Mouse (Mus musculus): Measurements from ENCODE around the gene Stox2.
"Not testable (repeated sequence)": the region's sequence is repeated elsewhere in the genome, so short reads cannot be mapped to it uniquely, and the experiment has no call there.

Gene Stox2

DNA sequence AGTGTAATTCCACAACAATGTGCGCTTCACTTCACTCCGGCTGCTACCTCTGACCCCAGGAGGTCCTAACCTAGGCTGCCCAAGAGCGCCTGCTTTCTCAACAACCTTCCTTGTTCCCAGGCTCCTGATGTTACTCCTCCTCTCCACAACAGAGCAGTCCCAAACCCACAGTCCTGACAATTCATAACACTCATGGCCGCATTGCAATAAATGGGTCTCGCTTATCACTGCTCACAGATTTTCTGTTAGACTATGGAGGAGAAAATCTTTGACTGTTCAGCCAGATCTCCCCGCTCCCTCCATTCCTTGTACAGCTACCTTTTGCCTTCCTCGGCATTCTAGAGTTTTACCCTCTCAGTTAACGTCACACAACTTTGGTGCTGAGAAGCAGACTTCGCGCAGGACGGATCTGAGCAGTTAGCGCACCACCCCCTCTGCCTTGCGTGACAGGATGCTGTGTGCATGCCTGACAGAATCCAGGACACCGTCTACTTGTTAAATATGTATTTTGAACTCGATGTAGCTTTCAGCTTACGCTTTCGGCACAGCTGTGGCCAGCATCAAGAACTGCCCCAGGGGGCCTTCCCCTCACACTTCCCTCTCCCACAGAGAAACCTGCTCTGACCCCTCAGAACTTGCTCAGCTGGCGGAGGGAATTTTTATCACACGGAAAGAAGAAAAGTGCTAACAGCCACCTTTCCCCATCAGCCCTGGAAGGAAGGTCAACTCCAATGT is at the start of gene Stox2:
Gene Stox2 (minus strand): TSS at position 51 of the 735 bp plus-strand sequence.
- in situ Hi-C loops (cut with MboI; ENCODE audit: low sequenced_read_pairs), result no loop called here

DNA sequence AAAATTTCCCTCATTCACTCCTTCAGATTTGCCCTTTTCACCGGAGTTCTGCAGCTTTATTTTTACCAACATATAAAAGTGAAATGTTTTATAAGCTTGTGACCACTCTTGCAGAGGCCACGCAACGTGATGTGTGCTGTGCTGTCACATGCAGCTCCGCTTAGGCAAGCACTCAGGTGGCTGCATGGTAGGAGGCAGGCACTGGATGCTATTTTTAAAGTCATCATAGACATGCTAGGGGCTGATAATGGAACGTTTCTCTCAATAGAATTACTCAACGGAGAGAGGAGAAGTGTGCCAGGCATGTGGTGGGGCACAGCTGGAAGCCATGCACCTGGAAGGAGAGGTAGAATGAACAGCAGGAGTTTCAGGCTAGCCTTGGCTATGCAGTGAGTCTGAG is 49.3 kb upstream of the Stox2 start:
- in situ Hi-C loops (cut with MboI; ENCODE audit: low sequenced_read_pairs), result no loop called here

DNA sequence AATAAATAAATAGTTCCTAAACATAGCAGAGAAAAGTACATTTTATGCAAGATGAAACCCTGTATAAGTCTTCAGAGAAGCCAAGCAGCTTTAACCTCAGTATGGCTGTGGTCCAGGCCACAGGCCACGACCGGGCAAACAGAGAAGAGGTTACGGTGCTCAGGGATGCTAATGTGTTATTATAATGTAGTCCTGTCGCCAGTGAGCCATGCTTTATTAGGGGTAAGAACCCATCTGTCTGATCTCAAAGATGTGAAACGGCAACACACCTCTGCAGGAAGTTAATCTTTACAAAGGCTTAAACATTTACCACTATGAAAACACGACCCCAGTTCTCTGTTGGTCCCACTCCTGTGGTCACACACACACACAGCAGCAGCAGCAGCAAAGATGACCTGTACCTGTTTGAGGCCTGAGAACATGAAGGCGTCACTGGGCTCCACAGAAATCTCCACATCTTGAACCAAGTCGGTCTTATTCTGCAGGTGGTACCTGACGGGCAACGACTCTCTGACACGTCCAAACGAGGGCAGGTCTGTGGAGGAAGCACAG is 48.5 kb upstream of the Stox2 start:
- in situ Hi-C loops (cut with MboI; ENCODE audit: low sequenced_read_pairs), result no loop called here

- in situ Hi-C loops (cut with MboI; ENCODE audit: low sequenced_read_pairs), result no loop called here
These were observed 46.9 kb upstream of the Stox2 start for GRCm38 (mm10) chr8:47493106-47493505.

GRCm38 (mm10) chr8:47487231-47487630 is 41.1 kb upstream of the Stox2 start:
- in situ Hi-C loops (cut with MboI; ENCODE audit: low sequenced_read_pairs), result no loop called here

- in situ Hi-C loops (cut with MboI; ENCODE audit: low sequenced_read_pairs), result no loop called here
These were observed 36.4 kb upstream of the Stox2 start for GRCm38 (mm10) chr8:47482354-47483071.

DNA sequence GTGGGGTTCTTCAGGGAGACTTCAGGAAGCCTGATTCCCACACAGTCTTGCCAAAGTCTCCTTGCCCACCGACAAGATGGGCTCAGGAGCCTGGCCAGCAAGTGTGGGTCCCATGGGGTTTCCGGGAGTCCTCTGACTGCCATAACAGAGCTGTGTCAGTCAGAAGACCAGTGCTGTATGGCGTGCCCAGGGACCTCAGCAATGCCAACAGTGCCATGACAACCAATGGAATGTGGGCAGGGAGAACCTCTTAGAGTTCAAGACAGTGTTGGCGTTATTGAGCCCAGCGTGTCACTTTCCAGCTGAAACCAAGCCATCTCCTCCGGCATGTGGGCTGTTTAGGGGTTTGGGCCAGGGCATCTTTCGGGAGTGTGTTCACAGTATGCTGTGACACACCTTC is 33.9 kb upstream of the Stox2 start:
- in situ Hi-C loops (cut with MboI; ENCODE audit: low sequenced_read_pairs), result no loop called here

DNA sequence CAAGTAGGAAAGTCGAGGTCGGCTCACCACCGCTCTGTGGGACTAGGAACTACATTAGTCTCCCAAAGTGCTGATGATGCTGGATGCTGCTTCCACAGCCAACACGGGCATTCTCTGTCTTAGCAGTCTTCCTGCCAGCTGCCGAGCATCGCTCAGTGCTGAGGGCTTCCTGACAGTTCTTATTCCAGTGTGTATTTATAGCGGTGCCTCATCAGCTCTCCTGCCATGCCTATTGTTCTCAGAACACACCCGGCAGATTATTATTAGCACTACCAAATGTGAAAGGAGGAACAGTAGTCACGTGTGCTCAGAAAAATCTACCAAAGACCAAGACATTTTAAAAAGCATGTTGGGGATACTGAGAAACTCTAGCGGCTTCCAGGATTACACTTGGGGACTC is 15.5 kb upstream of the Stox2 start:
- in situ Hi-C loops (cut with MboI; ENCODE audit: low sequenced_read_pairs), result no loop called here

DNA sequence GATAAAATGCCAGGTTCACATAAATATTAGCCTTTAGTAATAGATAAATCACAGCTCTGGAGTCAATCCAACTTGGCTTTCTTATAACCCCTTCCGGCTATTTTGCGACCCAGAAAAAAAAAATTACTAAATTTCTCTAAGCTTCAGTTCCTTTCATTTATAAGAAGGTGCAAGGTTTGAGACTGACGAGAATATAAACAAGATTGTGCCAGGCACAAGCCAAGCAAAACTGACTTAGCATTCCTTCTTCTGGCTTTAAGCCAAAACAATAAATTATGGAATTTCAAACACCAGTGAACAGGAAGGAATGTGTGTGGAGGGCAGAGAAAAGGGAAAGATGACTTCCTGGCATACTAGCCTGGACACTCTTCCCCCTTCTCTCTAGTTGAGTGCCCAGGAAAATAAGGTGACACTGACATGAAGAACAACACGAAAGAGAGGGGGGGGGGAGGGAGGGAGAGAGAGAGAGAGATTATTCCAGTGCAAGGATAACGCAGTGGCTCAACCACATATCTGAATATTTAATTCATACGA is 13.1 kb upstream of the Stox2 start:
- in situ Hi-C loops (cut with MboI; ENCODE audit: low sequenced_read_pairs), result no loop called here

DNA sequence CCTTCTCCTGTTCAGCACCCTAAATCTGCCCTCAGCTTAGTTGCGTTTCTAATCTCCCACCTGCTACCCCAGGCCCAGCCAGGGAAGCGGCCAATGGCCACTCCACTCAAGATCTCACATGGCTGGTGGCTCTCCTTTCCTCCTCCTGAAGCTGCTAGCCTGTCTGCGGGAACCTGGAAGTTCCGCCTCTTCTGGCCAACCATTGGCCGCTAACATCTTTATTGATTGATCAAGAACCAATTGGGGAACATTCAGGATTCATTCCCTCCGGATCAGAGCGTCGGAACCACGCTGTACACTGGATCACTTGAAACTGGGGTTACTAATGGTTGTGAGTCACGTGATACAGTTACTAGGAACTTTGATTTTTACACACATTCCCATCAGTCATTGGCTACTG is 12.4 kb upstream of the Stox2 start:
- in situ Hi-C loops (cut with MboI; ENCODE audit: low sequenced_read_pairs), result no loop called here

DNA sequence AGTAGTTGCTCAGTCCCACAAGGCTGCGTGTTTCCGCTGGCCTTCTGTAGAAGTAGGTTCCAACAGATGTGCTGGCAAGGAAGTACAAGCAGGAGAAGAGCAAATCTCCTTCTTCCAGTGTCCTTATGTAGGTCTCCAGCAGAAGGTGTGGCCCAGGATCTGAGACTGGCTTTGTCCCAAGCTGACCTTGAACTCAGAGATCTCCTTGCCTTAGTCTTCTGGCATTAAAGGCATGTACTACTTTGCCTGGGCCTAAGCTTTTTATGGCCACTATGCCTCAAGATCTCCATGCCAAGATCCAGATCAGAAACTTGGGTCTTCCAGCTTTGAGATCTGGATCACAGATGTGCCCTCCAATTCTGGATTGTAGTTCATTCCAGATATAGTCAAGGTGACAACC is 3.0 kb upstream of the Stox2 start:
- in situ Hi-C loops (cut with MboI; ENCODE audit: low sequenced_read_pairs), result not testable (repeated sequence)

DNA sequence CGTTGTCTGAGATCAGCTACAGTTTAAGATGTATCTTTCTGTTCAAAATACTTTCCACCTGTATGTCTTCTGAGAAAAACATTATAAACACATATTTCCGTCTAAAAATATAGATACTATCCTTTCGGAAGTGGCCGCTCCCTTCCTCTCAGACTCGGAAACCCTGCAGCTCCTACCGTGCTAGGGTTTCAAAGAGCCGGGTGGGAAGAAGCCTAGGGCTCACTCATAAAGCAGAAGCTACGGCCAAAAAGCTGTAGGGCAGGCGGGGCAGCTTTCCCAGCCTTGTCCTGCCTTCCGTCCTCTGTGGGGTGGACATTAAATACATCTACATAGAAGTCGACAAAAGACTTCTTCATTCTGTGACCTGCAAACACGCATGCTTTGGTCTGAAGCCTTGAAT is 6.9 kb downstream of the Stox2 start:
- in situ Hi-C loops (cut with MboI; ENCODE audit: low sequenced_read_pairs), result no loop called here

GRCm38 (mm10) chr8:47437976-47438375 is 8.2 kb downstream of the Stox2 start:
- in situ Hi-C loops (cut with MboI; ENCODE audit: low sequenced_read_pairs), result no loop called here

GRCm38 (mm10) chr8:47435861-47436260 is 10.3 kb downstream of the Stox2 start:
- in situ Hi-C loops (cut with MboI; ENCODE audit: low sequenced_read_pairs), result no loop called here

- in situ Hi-C loops (cut with MboI; ENCODE audit: low sequenced_read_pairs), result no loop called here
These were observed 10.8 kb downstream of the Stox2 start for GRCm38 (mm10) chr8:47435412-47435811.

DNA sequence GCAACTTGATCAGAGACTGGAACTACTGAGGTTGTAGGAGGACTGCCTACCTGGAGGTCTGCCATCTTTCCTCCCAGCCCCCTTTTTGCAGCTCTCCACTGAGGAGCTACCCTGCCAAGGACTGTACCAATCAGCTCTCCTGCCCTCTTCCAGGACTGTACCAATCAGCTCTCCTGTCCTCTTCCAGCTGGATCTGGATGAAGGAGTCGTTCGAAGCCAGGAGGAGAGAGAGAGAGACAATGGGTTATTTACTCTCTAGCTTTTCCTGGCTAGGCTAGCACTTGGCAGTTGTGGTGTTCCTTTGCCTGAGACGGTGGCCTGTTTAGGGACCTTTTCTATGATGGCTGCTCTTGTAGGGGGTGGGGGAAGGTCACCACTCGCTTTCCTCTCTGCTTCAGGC is 14.9 kb downstream of the Stox2 start:
- in situ Hi-C loops (cut with MboI; ENCODE audit: low sequenced_read_pairs), result no loop called here

DNA sequence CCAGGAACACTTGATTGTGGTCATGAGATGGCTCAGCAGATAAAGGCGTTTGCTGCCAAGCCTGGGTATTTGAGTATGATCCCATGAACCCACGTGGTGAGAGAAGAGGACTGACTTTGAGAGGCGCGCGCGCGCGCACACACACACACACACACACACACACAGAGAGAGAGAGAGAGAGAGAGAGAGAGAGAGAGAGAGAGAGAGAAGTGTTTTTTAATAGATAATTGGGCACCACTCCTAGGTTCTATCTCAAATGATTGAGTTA is 32.0 kb downstream of the Stox2 start:
- in situ Hi-C loops (cut with MboI; ENCODE audit: low sequenced_read_pairs), result not testable (repeated sequence)

- in situ Hi-C loops (cut with MboI; ENCODE audit: low sequenced_read_pairs), result no loop called here
These were observed 32.5 kb downstream of the Stox2 start for GRCm38 (mm10) chr8:47413524-47414257.

DNA sequence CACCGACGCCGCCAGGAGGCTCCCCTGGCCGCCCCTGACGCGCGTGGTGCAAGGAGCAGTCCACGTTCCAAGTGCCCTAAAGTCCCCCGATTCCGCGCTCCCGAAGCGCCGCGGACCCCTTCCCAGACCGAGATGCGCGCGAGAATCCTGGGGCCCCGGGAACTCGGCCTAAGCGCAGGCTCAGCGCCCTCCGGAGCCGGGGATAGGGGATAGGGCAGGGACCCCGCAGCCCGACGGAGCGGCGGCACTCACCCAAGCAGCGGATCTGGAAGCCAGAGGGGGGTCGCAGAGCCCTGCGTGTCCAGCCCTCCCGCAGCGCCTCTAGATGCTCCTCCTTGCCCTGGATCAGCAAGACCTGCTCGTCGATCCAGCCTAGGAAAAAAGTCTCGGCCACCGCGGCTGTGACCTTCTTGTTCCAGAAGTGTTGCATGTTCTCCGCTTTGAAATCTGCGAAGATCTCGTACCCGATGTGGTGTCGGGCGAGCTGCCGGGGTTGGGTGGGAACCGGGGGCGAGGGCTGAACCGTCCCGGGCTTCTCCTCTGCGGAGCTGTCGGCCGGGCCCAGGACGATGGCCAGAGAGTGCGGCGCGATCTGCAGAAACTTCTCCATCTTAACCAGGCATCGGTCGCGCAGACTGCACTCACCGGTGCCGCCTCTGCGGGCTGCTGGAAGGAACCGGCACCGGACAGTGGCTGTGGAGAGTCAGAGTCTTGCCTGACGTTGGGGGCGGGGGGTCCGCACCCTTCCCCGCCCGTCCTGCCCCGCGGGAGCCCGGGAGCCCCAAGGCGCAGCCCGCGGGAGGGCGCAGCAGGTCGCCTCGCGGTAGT is 33.3 kb downstream of the Stox2 start:
- in situ Hi-C loops (cut with MboI; ENCODE audit: low sequenced_read_pairs), result no loop called here

- in situ Hi-C loops (cut with MboI; ENCODE audit: low sequenced_read_pairs), result no loop called here
These were observed 34.0 kb downstream of the Stox2 start for GRCm38 (mm10) chr8:47411994-47412695.

Measured in CH12F3 (cell line).